Mouse (Mus musculus) CH12.LX (cell line): ENCODE results near the gene Ccdc162.
"Not testable (repeated sequence)": the region's sequence is repeated elsewhere in the genome, so short reads cannot be mapped to it uniquely, and the experiment has no call there.

Source experiments
- CTCF ChIP-seq, 2 experiments: IDR thresholded peaks in 1 of 2; conservative IDR thresholded peaks in 1 of 2; 2 replicates each; pipeline ENCODE4 v1.5.1; 2011 to 2012; ENCODE audit warnings: low read depth in 2 of 2, low read length in 2 of 2, improper control_type of control experiment in 1 of 2, inconsistent platforms in 1 of 2, mild to moderate bottlenecking in 1 of 2, moderate library complexity in 1 of 2
- EP300 ChIP-seq: IDR thresholded peaks from 2 replicates; pipeline ENCODE4 v1.6.1; 2011; ENCODE audit warnings: low read length, improper control_type of control experiment
- MAZ ChIP-seq: IDR thresholded peaks from 2 replicates; pipeline ENCODE4 v1.6.1; 2012; ENCODE audit warnings: low read depth, mild to moderate bottlenecking, inconsistent platforms, low read length, improper control_type of control experiment, moderate library complexity
- POLR2A ChIP-seq: IDR thresholded peaks from 2 replicates; pipeline ENCODE4 v1.6.1; 2011; ENCODE audit warnings: low read depth, mild to moderate bottlenecking, improper control_type of control experiment, low read length
- POLR2AphosphoS2 ChIP-seq: IDR thresholded peaks from 2 replicates; pipeline ENCODE4 v1.6.1; 2011; ENCODE audit warnings: low read depth, low read length, improper control_type of control experiment
- RAD21 ChIP-seq: IDR thresholded peaks from 2 replicates; pipeline ENCODE4 v1.6.1; 2011; ENCODE audit warnings: low read depth, mild to moderate bottlenecking, low read length, improper control_type of control experiment, moderate library complexity
- UBTF ChIP-seq: IDR thresholded peaks from 2 replicates; pipeline ENCODE4 v1.6.1; 2012; ENCODE audit warnings: low read depth, mild to moderate bottlenecking, inconsistent platforms, low read length, improper control_type of control experiment, moderate library complexity

DNA sequence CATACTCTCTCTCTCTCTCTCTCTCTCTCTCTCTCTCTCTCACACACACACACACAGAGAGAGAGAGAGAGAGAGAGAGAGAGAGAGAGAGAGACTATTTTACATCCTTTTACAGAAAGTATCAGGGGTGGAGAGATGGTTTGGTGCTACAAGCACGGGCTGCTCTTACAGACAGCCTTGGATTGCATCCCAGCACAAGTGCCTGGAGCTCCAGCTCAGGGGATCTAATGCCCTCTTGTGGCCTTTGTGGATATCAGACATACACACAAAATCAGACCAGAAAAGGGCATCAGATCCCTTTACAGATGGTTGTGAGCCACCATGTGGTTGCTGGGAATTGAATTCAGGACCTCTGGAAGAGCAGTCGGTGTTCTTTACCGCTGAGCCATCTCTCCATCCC, 211.0 kb downstream of the Ccdc162 start:
- TF ChIP-seq UBTF, MAZ, EP300, POLR2AphosphoS2, POLR2A: not testable (repeated sequence)
- peak; percentile 30 to 91; a peak in 3 of 4 replicates for TF ChIP-seq CTCF (conservative IDR thresholded peaks at IDR 0.05 in 1 of 2, IDR thresholded peaks at IDR 0.05 in 1 of 2; ENCODE audit: low read depth in 2 of 2, low read length in 2 of 2)
- peak; percentile 83 for TF ChIP-seq RAD21
